ENCODE assay signal across 11 mouse cellular contexts in genomic region chr10:68113645-68114044, GRCm38 (mm10).
DNase-seq lines count a peak whose midpoint lies in the region; ATAC-seq and TF ChIP-seq lines count a peak whose summit lies in the region.
"Had no signal": no experiment of that assay in that cellular context is flagged by ENCODE, and none has a peak within 500 bp of the region (broad histone marks: within the 10 kb centered on the region; RNA-seq: fewer than 3 reads in every experiment).

No protein-coding gene starts in this region.

- H3K4me2 ChIP-seq in kidney, embryonic 16.5 days (replicated peaks; ENCODE audit: low read depth, low read length) = no peak overlapping the region

- peaks cover 34% of the 10 kb centered on the region for H3K36me3 ChIP-seq in kidney, embryonic 16.5 days (ENCODE audit: insufficient read depth, low read length)
- H3K36me3 ChIP-seq in ES-E14 (ENCODE audit: control insufficient read depth, insufficient read depth, low read length, poor library complexity, severe bottlenecking) = peaks cover 28% of the 10 kb centered on the region
- peaks cover 50% of the 10 kb centered on the region for H3K36me3 ChIP-seq in limb, embryonic 10.5 days

- peak overlapping the region; percentile 12; the same call in 1 of the 2 replicates for H3K27ac ChIP-seq in kidney, embryonic 16.5 days (ENCODE audit: low read length)
- peak overlapping the region; percentile 13; the same call in 1 of the 2 replicates for H3K27ac ChIP-seq in ES-E14 (ENCODE audit: insufficient read depth, low read depth, low read length, poor library complexity, severe bottlenecking)
- peak overlapping the region; percentile 58; the same call in 1 of the 2 replicates for H3K27ac ChIP-seq in limb, embryonic 10.5 days
- H3K27ac ChIP-seq: heart, adult 2 months had no signal

- H3K9me3 ChIP-seq in kidney, embryonic 16.5 days (ENCODE audit: low read length) = no peaks in the 10 kb centered on the region
- no peaks in the 10 kb centered on the region for H3K9me3 ChIP-seq in ES-E14 (ENCODE audit: control insufficient read depth, insufficient read depth, low read depth, low read length)
- H3K9me3 ChIP-seq in limb, embryonic 10.5 days (replicated peaks) = no peaks in the 10 kb centered on the region

- ATAC-seq in kidney, embryonic 16.5 days (ENCODE audit: low FRiP score, low TSS enrichment) = no peak

- DNase-seq in cerebellum, postnatal 10 days = peak; percentile 54 to 71
- DNase-seq in cerebellum, adult 11-12 months = no peak
- DNase-seq in kidney, adult 11 months = no peak
- DNase-seq in ES-E14 (ENCODE audit: low read depth, low spot score) = no peak
- DNase-seq in limb, embryonic 10.5 days (ENCODE audit: low spot score) = no peak
- no peak for DNase-seq in thymus, postnatal 36 days
- DNase-seq in spleen, adult 18-20 months = no peak
- DNase-seq: heart, adult 2 months; lung, adult 18-20 months; thymus, postnatal 25 days had no signal

- H3K9ac ChIP-seq in kidney, embryonic 16.5 days (replicated peaks; ENCODE audit: low read length) = no peak overlapping the region
- H3K9ac ChIP-seq in ES-E14 (ENCODE audit: insufficient read depth, low read depth, low read length, poor library complexity, severe bottlenecking) = no peak overlapping the region

- H3K27me3 ChIP-seq in kidney, embryonic 16.5 days (ENCODE audit: insufficient read depth, low read length) = no peaks in the 10 kb centered on the region
- no peaks in the 10 kb centered on the region for H3K27me3 ChIP-seq in limb, embryonic 10.5 days (ENCODE audit: low read depth, poor library complexity, severe bottlenecking)

- in situ Hi-C loops in ES-E14 (cut with MboI; ENCODE audit: low sequenced_read_pairs in 2 of 2, unreplicated experiment in 2 of 2) = no loop called here

- peaks cover 5% of the 10 kb centered on the region; the same call in 1 of the 2 replicates for H3K4me1 ChIP-seq in kidney, embryonic 16.5 days (ENCODE audit: insufficient read depth, low read length)
- H3K4me1 ChIP-seq in ES-E14 (ENCODE audit: control insufficient read depth in 2 of 2, insufficient read depth in 2 of 2, low read length in 2 of 2, poor library complexity in 1 of 2) = peaks cover 23 to 32% of the 10 kb centered on the region in 2 experiments
- peaks cover 19% of the 10 kb centered on the region for H3K4me1 ChIP-seq in limb, embryonic 10.5 days

- no peak overlapping the region for H3K4me3 ChIP-seq in kidney, embryonic 16.5 days (ENCODE audit: low read length)
- 0 out of 4 replicates have a peak overlapping the region, but pooled peaks of 1 of the 2 experiments have one; percentile 11 for H3K4me3 ChIP-seq in ES-E14 (ENCODE audit: insufficient read depth in 1 of 2, low read depth in 1 of 2, low read length in 2 of 2, poor library complexity in 1 of 2, severe bottlenecking in 1 of 2)
- no peak overlapping the region for H3K4me3 ChIP-seq in limb, embryonic 10.5 days
- H3K4me3 ChIP-seq: heart, adult 2 months had no signal

- WGBS in kidney, embryonic 16.5 days = 85% methylated on average over 5 of the region's 5 CpGs
- WGBS in limb, embryonic 10.5 days = 94% methylated on average over 5 of the region's 5 CpGs

TF ChIP-seq in ES-E14, 5 proteins besides CTCF, POLR2A, EP300 and RAD21:
- TF ChIP-seq ZC3H11A (IDR thresholded peaks at IDR 0.05; ENCODE audit: borderline replicate concordance, low read depth, low read length) (no peak), HCFC1 (IDR thresholded peaks at IDR 0.05; ENCODE audit: borderline replicate concordance, insufficient read depth, low read length) (no peak), MAFK (IDR thresholded peaks at IDR 0.05; ENCODE audit: insufficient read depth, low read depth, low read length) (no peak), CHD2 (IDR thresholded peaks at IDR 0.05; ENCODE audit: low read depth, low read length) (no peak), ZNF384 (IDR thresholded peaks at IDR 0.05; ENCODE audit: low read depth, low read length) (no peak)

Comparison
In these comparisons a context has a peak if more than half of its experiments do, and no peak if none do; other contexts are left out.
1. DNase-seq: peak in cerebellum, postnatal 10 days (2 of 2); none in cerebellum, adult 11-12 months (single experiment), kidney, adult 11 months (single experiment), ES-E14 (single experiment), limb, embryonic 10.5 days (single experiment), thymus, postnatal 36 days (0 of 2) and spleen, adult 18-20 months (0 of 2).
2. Peak in every context shown above with its lines, with median percentiles within 50 percentile points of each other: H3K27ac ChIP-seq.